Mouse (Mus musculus): ENCODE data around the gene Dkk3.
"Not testable (repeated sequence)": the region's sequence is repeated elsewhere in the genome, so short reads cannot be mapped to it uniquely, and the experiment has no call there.

The Dkk3 gene

GRCm38 (mm10) chr7:112119248-112119647, 39.6 kb downstream of the Dkk3 start:
- CTCF ChIA-PET = interaction anchor here in 2 of 4 experiments (0.6 to 1.6 kb wide), 2 partner anchors 61 to 1086 kb away, joined by 4 to 6 read pairs; no protein-coding TSS in a partner anchor
- POLR2A ChIA-PET = interaction anchor here in 2 of 4 experiments (0.6 to 0.7 kb wide), 2 partner anchors 11 to 19 kb away, joined by 3 read pairs; no protein-coding TSS in a partner anchor

GRCm38 (mm10) chr7:112118086-112118485, 40.8 kb downstream of the Dkk3 start:
- POLR2A ChIA-PET = no interaction called here
- CTCF ChIA-PET = no interaction called here

- ChIA-PET POLR2A (no interaction called here), CTCF (no interaction called here)
Measured at GRCm38 (mm10) chr7:112117501-112117900, 41.4 kb downstream of the Dkk3 start.

GRCm38 (mm10) chr7:112110638-112111372, 48.1 kb downstream of the Dkk3 start:
- ChIA-PET CTCF (interaction anchor here in 2 of 4 experiments (0.8 to 1.1 kb wide), 3 partner anchors 69 to 258 kb away, joined by 3 to 5 read pairs (median 4); no protein-coding TSS in a partner anchor), POLR2A (interaction anchor here in 3 of 4 experiments (0.7 to 1.5 kb wide), 10 partner anchors 10 to 1258 kb away, joined by 3 to 9 read pairs (median 3); partner anchors contain the start of gene Btbd10 (in 1 of the 3))

- ChIA-PET CTCF (interaction anchor here in 1 of 4 experiments (1.8 kb wide), 1 partner anchor 23 kb away, joined by 5 read pairs; no protein-coding TSS in a partner anchor), POLR2A (interaction anchor here in 1 of 4 experiments (1.6 kb wide), 1 partner anchor 7 kb away, joined by 3 read pairs; no protein-coding TSS in a partner anchor)
Measured at GRCm38 (mm10) chr7:112108757-112109156, 50.1 kb downstream of the Dkk3 start.

- ChIA-PET CTCF (interaction anchor here in 1 of 4 experiments (1.0 kb wide), 1 partner anchor 9 kb away, joined by 3 read pairs; no protein-coding TSS in a partner anchor), POLR2A (interaction anchor here in 1 of 4 experiments (1.2 kb wide), 1 partner anchor 28 kb away, joined by 3 read pairs; no protein-coding TSS in a partner anchor)
Measured at GRCm38 (mm10) chr7:112103816-112104215, 55.0 kb downstream of the Dkk3 start.

- ChIA-PET POLR2A (no interaction called here), CTCF (interaction anchor here in 1 of 4 experiments (1.0 kb wide), 1 partner anchor 10 kb away, joined by 3 read pairs; no protein-coding TSS in a partner anchor)
Measured at GRCm38 (mm10) chr7:112102933-112103332, 55.9 kb downstream of the Dkk3 start.

- ChIA-PET POLR2A (no interaction called here), CTCF (interaction anchor here in 2 of 4 experiments (0.7 to 2.0 kb wide), 2 partner anchors 15 to 27 kb away, joined by 6 to 9 read pairs; no protein-coding TSS in a partner anchor)
Measured at GRCm38 (mm10) chr7:112100887-112101286, 58.0 kb downstream of the Dkk3 start.

- CTCF ChIA-PET = interaction anchor here in 1 of 4 experiments (1.2 kb wide), 1 partner anchor 10 kb away, joined by 5 read pairs; no protein-coding TSS in a partner anchor
- POLR2A ChIA-PET = not testable (repeated sequence)
Measured at GRCm38 (mm10) chr7:112094923-112095322, 63.9 kb downstream of the Dkk3 start.

- CTCF ChIA-PET = interaction anchor here in 1 of 4 experiments (1.4 to 3.9 kb wide), 2 partner anchors 93 to 283 kb away, joined by 17 to 50 read pairs; no protein-coding TSS in a partner anchor
- POLR2A ChIA-PET = interaction anchor here in 2 of 4 experiments (0.6 kb wide), 2 partner anchors 458 to 747 kb away, joined by 3 to 4 read pairs; no protein-coding TSS in a partner anchor
Measured at GRCm38 (mm10) chr7:112086186-112086585, 72.7 kb downstream of the Dkk3 start.

GRCm38 (mm10) chr7:112085062-112085461, 73.8 kb downstream of the Dkk3 start:
- ChIA-PET POLR2A (interaction anchor here in 2 of 4 experiments (1.0 to 1.3 kb wide), 2 partner anchors 22 to 95 kb away, joined by 3 read pairs; no protein-coding TSS in a partner anchor), CTCF (interaction anchor here (0.5 to 3.9 kb wide), 30 partner anchors 9 to 1406 kb away, joined by 3 to 50 read pairs (median 4); partner anchors contain the start of gene Dkk3 (in 1 of the 4))

GRCm38 (mm10) chr7:112084222-112084621, 74.6 kb downstream of the Dkk3 start:
- CTCF ChIA-PET = interaction anchor here (0.6 to 3.9 kb wide), 4 partner anchors 23 to 1297 kb away, joined by 3 to 50 read pairs (median 9); no protein-coding TSS in a partner anchor
- POLR2A ChIA-PET = interaction anchor here in 1 of 4 experiments (0.7 to 1.3 kb wide), 2 partner anchors 21 to 876 kb away, joined by 3 read pairs; no protein-coding TSS in a partner anchor

GRCm38 (mm10) chr7:112082636-112083035, 76.2 kb downstream of the Dkk3 start:
- POLR2A ChIA-PET = no interaction called here
- CTCF ChIA-PET = interaction anchor here in 2 of 4 experiments (1.1 to 3.9 kb wide), 2 partner anchors 97 to 286 kb away, joined by 3 to 50 read pairs; no protein-coding TSS in a partner anchor

- CTCF ChIA-PET = interaction anchor here in 3 of 4 experiments (0.9 to 1.7 kb wide), 4 partner anchors 10 to 105 kb away, joined by 3 to 8 read pairs (median 7); no protein-coding TSS in a partner anchor
- POLR2A ChIA-PET = interaction anchor here in 1 of 4 experiments (1.6 kb wide), 1 partner anchor 106 kb away, joined by 3 read pairs; no protein-coding TSS in a partner anchor
Measured at GRCm38 (mm10) chr7:112074868-112075267, 84.0 kb downstream of the Dkk3 start.

All from embryonic stem cell, embryonic (primary cell).